Mouse (Mus musculus) granulocyte monocyte progenitor cell, adult 5-6 weeks (primary cell): Measurements from ENCODE around the gene Zfp280b. TPM values are rescaled to one million over a fixed set of nuclear protein-coding genes. Genes with fewer than 3 reads are reported as not detected.

Source experiments
- total RNA-seq, 2 experiments: library from RNA; stranded (forward) in 1 of 2; stranded (reverse) in 1 of 2; fragments of 200-712, 200-1000 nt in 1 of 2; fragments of >200 nt in 1 of 2; fragmentation: Nextera tagmentation in 1 of 2; gene quantifications; 2 replicates each; pipeline ENCODE4 v1.2.3; 2014 to 2017

Zfp280b gene
- total RNA-seq, 2 experiments from 2014 or later, result 5.7 to 22.6 TPM

Other genes with a start within 250 kb of the Zfp280b start
- gene Gstt1, start 234.1 kb upstream of the Zfp280b start, total RNA-seq (2014; fragmentation: Nextera tagmentation), result not detected in 2 replicates
- gene Gstt1, start 234.1 kb upstream of the Zfp280b start, total RNA-seq (2017), result not detected in 2 replicates
- not detected in 2 replicates for gene Gstt4, start 210.1 kb upstream of the Zfp280b start, total RNA-seq (2014; fragmentation: Nextera tagmentation)
- gene Gstt4, start 210.1 kb upstream of the Zfp280b start, total RNA-seq (2017), result not detected in 2 replicates
- 18.0 and 33.8 TPM in 2 replicates for gene Gstt2, start 195.2 kb upstream of the Zfp280b start, total RNA-seq (2014; fragmentation: Nextera tagmentation)
- gene Gstt2, start 195.2 kb upstream of the Zfp280b start, total RNA-seq (2017), result 17.5 and 31.1 TPM in 2 replicates
- gene Mif, start 172.4 kb upstream of the Zfp280b start, total RNA-seq (2014; fragmentation: Nextera tagmentation), result 657 and 889 TPM in 2 replicates
- gene Mif, start 172.4 kb upstream of the Zfp280b start, total RNA-seq (2017), result 712 and 870 TPM in 2 replicates
- 7.0 TPM in 1 of 2 replicates, not detected in the other for gene Derl3, start 139.2 kb upstream of the Zfp280b start, total RNA-seq (2014; fragmentation: Nextera tagmentation)
- 2.3 TPM in 1 of 2 replicates, not detected in the other for gene Derl3, start 139.2 kb upstream of the Zfp280b start, total RNA-seq (2017)
- gene Smarcb1, start 111.0 kb upstream of the Zfp280b start, total RNA-seq (2014; fragmentation: Nextera tagmentation), result 80.0 and 102 TPM in 2 replicates
- 58.0 and 79.4 TPM in 2 replicates for gene Smarcb1, start 111.0 kb upstream of the Zfp280b start, total RNA-seq (2017)
- 60.4 and 66.7 TPM in 2 replicates for gene Chchd10, start 99.5 kb upstream of the Zfp280b start, total RNA-seq (2014; fragmentation: Nextera tagmentation)
- gene Chchd10, start 99.5 kb upstream of the Zfp280b start, total RNA-seq (2017), result 33.2 and 37.5 TPM in 2 replicates
- gene Mmp11, start 96.2 kb upstream of the Zfp280b start, total RNA-seq (2014; fragmentation: Nextera tagmentation), result 0.41 TPM in 1 of 2 replicates, not detected in the other
- not detected in 2 replicates for gene Mmp11, start 96.2 kb upstream of the Zfp280b start, total RNA-seq (2017)
- gene Gm867, start 92.0 kb upstream of the Zfp280b start, total RNA-seq (2014; fragmentation: Nextera tagmentation), result not detected in 2 replicates
- gene Gm867, start 92.0 kb upstream of the Zfp280b start, total RNA-seq (2017), result not detected in 2 replicates
- not detected in 2 replicates for gene Vpreb3, start 89.6 kb upstream of the Zfp280b start, total RNA-seq (2014; fragmentation: Nextera tagmentation)
- not detected in 2 replicates for gene Vpreb3, start 89.6 kb upstream of the Zfp280b start, total RNA-seq (2017)
- gene Gm5134, start 78.1 kb upstream of the Zfp280b start, total RNA-seq (2014; fragmentation: Nextera tagmentation), result 0.77 and 1.7 TPM in 2 replicates
- 0.36 and 0.43 TPM in 2 replicates for gene Gm5134, start 78.1 kb upstream of the Zfp280b start, total RNA-seq (2017)
- not detected in 2 replicates for gene Slc5a4b, start 78.3 kb downstream of the Zfp280b start, total RNA-seq (2014; fragmentation: Nextera tagmentation)
- not detected in 2 replicates for gene Slc5a4b, start 78.3 kb downstream of the Zfp280b start, total RNA-seq (2017)
- gene Slc5a4a, start 114.8 kb downstream of the Zfp280b start, total RNA-seq (2014; fragmentation: Nextera tagmentation), result not detected in 2 replicates
- not detected in 2 replicates for gene Slc5a4a, start 114.8 kb downstream of the Zfp280b start, total RNA-seq (2017)
- gene Prmt2, start 205.2 kb downstream of the Zfp280b start, total RNA-seq (2014; fragmentation: Nextera tagmentation), result 3.5 TPM in 1 of 2 replicates, not detected in the other
- 0.41 and 1.5 TPM in 2 replicates for gene Prmt2, start 205.2 kb downstream of the Zfp280b start, total RNA-seq (2017)
- not detected in 2 replicates for gene S100b, start 221.2 kb downstream of the Zfp280b start, total RNA-seq (2014; fragmentation: Nextera tagmentation)
- not detected in 2 replicates for gene S100b, start 221.2 kb downstream of the Zfp280b start, total RNA-seq (2017)